Mouse (Mus musculus) embryo, embryonic 11.5 days (tissue): ENCODE data around the gene Smtnl1.
"Not testable (repeated sequence)": the region's sequence is repeated elsewhere in the genome, so short reads cannot be mapped to it uniquely, and the experiment has no call there.

ENCODE experiments used
- DNase-seq: peaks from one replicate; pipeline ENCODE4 v3.0.0-alpha.2; 2012; ENCODE audit warnings: low read depth, low spot score

Gene Smtnl1

DNA sequence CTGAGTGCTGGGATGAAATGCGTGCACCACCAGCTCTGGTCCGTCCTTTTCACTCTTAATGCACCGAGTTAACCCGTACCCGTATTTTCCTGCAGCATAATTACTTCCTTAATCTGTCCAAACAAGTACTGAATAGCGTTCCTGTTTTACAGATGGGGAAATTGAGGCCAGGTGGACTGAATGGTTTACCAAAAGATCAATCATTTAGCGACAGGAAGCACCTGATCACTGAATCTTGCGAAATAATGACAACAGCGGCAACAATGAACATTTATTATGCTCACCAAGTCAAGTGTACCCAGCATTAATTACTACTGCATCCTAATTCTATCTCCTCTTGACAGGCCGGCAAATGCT, 16.1 kb upstream of the Smtnl1 start, which contains the start of gene Slc43a1:
Gene Slc43a1, plus strand, starts transcription at position 258 of the 357 bp plus-strand sequence.
- DNase-seq = no peak

- DNase-seq = no peak
Observed at GRCm38 (mm10) chr2:84837817-84838592, 15.6 kb upstream of the Smtnl1 start.

- no peak for DNase-seq
Observed at GRCm38 (mm10) chr2:84837107-84837506, 14.7 kb upstream of the Smtnl1 start.

GRCm38 (mm10) chr2:84831666-84832391, 9.4 kb upstream of the Smtnl1 start:
- peak; percentile 84 for DNase-seq

GRCm38 (mm10) chr2:84827283-84827920, 5.0 kb upstream of the Smtnl1 start:
- DNase-seq = no peak

GRCm38 (mm10) chr2:84826488-84827282, 4.2 kb upstream of the Smtnl1 start, which contains the start of gene Timm10:
Gene Timm10, plus strand, starts transcription at chr2:84826997.
- peak; percentile 87 for DNase-seq

GRCm38 (mm10) chr2:84823237-84823636, 785 bp upstream of the Smtnl1 start:
- DNase-seq = no peak

GRCm38 (mm10) chr2:84819861-84820260, 2.6 kb downstream of the Smtnl1 start:
- DNase-seq = no peak

DNA sequence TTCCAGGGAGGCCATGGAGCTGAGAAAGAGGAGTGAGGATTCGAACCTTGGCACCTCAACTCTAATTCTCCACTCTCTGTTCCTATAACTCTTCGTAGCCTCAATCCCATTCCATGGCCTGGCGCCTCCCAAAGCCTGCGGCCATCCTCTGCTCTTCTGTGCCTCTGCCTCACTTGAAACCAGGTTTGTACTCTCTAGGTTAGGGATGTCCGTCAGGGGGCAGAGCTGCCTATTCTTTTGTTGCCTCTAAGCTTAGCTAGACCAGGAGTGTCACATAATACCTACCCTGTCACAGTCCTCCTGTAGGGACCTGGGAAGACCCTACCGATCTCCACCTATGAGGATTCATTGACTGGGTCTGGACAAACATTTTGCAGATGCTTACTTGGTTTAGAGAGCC, 9.8 kb downstream of the Smtnl1 start:
- no peak for DNase-seq

DNA sequence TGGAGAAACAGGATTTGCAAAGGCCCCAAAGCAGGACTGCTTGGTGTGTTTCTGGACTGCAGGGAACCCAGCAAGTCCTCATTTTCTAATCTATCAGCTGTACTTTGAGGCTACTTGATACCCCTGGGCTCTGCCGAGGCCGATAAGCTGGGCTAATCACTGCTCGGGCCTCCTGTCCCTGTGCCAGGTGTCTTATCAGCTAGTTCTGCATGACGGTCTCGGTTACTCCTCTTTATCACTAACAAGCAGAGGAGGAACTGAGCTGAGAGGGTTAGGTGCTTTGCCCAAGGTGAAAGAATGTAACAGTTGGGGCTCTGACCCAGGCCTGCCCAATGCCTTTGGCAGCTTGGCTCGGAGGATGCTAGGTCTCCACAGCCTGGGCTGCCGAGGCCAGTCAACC, 10.6 kb downstream of the Smtnl1 start:
- no peak for DNase-seq

DNA sequence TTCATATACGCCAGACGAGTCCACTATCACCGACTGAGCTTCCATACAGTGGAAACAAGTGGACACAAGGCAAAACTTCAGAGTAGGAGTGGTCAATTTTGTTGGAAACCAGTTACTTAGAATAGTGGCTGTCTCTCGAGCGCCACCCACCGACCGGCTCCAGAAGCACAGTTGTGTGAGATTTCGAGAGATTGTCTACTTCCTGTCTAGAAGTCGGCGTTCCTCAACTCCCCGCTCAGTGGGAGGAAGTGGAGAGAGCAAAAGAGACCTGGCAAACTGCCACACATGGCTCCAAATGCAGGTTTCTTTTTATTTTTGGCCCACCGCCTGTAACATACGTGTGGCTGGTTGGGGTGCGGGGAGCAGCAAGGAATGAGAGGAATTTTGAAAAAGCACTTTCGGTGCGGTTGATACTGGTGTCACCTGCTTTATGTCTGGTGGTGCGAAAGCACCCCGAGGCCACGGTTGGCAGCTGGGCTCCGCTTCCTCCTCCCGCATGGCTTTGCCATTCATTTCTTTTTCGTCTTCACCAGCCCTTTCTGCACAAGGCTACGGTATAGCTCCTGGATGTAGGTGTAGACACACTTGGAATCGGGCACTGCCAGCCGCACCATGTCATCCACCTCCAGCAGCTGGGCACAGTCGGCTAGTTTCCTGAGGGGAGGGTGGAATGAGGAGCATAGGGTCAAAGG, 11.4 kb downstream of the Smtnl1 start:
- no peak for DNase-seq

DNA sequence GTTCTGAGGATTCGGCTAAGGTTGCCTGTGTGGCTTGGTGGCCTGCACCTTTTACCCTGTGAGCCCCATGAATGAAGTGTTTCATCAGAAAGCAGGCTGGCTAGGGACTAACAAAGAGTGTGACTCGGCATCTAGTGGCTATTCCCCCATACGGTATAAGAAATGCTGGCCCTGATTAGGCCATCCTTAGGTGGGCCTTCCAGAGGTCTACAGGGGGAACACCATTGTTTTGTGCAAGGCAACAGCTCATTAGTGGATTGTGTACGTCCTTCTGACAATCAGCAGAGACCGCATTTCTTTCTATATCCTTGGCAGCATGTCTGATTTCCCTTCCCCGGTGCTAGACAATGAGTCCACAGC, 11.9 kb downstream of the Smtnl1 start:
- no peak for DNase-seq

GRCm38 (mm10) chr2:84809330-84809729, 13.1 kb downstream of the Smtnl1 start:
- no peak for DNase-seq

GRCm38 (mm10) chr2:84806546-84806945, 15.9 kb downstream of the Smtnl1 start:
- DNase-seq = no peak

DNA sequence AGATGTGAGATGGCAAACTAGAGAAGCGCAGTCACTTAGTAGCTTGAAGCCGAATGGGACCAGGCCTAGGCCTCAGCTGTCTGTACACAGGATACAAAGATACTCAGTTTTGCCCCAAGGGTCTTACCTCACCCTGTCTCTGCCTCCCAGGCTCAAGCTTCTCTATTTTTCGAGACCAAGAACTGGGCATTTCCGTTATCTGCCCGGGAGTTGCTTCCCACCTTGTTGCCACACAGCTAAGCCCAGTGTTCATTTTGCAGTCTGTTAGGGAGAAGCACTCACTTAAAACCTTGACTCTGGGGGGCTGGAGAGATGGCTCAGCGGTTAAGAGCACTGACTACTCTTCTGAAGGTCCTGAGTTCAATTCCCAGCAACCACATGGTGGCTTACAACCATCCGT, 18.5 kb downstream of the Smtnl1 start:
- DNase-seq = no peak

GRCm38 (mm10) chr2:84801223-84801622, 21.2 kb downstream of the Smtnl1 start:
- DNase-seq = not testable (repeated sequence)

- no peak for DNase-seq
Observed at GRCm38 (mm10) chr2:84800304-84800703, 22.1 kb downstream of the Smtnl1 start.

DNA sequence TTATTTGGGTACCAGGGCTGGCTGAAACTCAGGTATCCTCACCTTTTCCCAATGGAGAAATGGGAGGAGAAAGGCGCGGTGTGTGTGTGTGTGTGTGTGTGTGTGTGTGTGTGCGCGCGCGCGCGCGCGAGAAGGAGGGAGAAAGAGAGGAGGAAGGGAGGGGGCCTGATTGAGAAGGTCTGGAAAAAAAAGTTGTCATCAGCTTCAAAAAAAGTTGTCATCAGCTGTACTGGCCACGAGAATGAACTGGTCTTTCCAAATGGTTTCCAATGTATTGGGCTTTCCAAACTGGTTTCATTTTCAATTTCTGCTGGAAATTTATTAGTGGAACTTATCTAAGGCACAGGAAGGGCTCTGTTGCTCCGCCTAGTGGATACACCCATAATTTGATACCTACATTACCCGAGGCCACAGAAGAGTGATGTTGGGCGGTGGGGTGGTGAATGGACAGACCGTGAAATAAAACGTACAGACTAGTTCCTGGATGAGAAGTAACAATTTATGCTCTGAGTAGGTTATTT, 23.4 kb downstream of the Smtnl1 start:
- DNase-seq = peak; percentile 59

GRCm38 (mm10) chr2:84798493-84798921, 23.9 kb downstream of the Smtnl1 start, which contains the start of gene Ube2l6:
Gene Ube2l6, plus strand, starts transcription at chr2:84798828.
- DNase-seq = peak; percentile 55

DNA sequence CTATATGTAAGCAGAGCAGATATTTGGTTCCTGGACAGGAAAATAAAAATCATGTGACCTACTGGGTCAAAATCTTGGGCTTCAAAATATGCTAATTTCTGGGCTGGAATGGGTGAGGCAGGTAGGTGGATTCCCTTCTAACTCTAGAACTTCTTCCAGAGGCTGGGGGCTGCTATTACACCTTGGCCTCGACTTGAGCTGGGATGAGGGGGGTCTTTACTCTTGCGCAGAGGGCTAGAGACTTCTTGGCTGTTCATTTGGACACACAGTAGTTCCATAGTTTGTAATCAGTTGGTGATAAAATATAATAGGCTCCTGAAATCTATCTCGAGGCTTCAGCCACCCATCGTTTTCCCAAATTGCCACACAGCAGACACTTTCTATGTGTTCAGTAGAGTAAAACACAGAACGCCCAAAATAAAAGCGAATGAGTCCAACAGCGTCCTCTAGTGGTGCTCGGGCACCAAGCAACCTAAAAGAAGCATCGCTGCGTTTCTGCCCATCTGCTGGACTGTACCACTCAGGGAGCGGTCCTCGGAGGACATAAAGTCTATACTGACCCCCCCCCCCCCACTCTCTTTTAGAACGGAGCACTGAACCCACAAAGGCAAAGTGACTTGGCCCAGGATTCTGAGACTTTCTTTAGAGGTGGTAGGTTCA, 24.5 kb downstream of the Smtnl1 start:
- peak; percentile 75 for DNase-seq
